Mouse (Mus musculus) thymus, adult 2 months (tissue): ENCODE measurements around the gene Ccr7.

Source experiments
- CTCF ChIP-seq: fragments of 200-500 bp; IDR thresholded peaks from 2 replicates; pipeline ENCODE4 v1.5.1; 2012; ENCODE audit warnings: mild to moderate bottlenecking, control low read depth, low read length, moderate library complexity, borderline replicate concordance; ENCODE audit not compliant: control insufficient read depth, poor library complexity, insufficient read depth; ENCODE audit errors: extremely low read depth
- POLR2A ChIP-seq: fragments of 200-500 bp; IDR thresholded peaks from 2 replicates; pipeline ENCODE4 v1.6.1; 2012; ENCODE audit warnings: mild to moderate bottlenecking, low read length, control low read depth, moderate library complexity; ENCODE audit not compliant: control insufficient read depth, poor library complexity, insufficient read depth; ENCODE audit errors: extremely low read depth

- TF ChIP-seq POLR2A (no peak), CTCF (no peak)
These were observed 23.4 kb downstream of the Ccr7 start for GRCm38 (mm10) chr11:99131463-99131840.
